Mouse (Mus musculus) stomach, embryonic 16.5 days (tissue): ENCODE measurements at regions not wholly inside any gene's neighbourhood (a gene's known extent, or its start where the extent isn't known, plus 50 kb on each side); places are given as distances from the start of the nearest gene placed in this dataset.

Experiments
- ATAC-seq: fragments of 200-750 bp; cut with Nextera tagmentation; 2 replicates; pipeline ENCODE4 v1.8.0; 2017; ENCODE audit warnings: moderate number of reproducible peaks, moderate TSS enrichment; ENCODE audit not compliant: insufficient read depth, low FRiP score
- H3K27ac ChIP-seq: fragments of 300-500 bp; sonication (generic); 2 replicates; pipeline ENCODE4 v1.5.1; 2014; ENCODE audit warnings: low read length
- H3K27me3 ChIP-seq: fragments of 300-500 bp; sonication (generic); 2 replicates; pipeline ENCODE4 v1.6.1; 2014; ENCODE audit warnings: low read length, control low read depth, mixed read lengths; ENCODE audit not compliant: control insufficient read depth, insufficient read depth
- H3K36me3 ChIP-seq: fragments of 300-500 bp; sonication (generic); 2 replicates; pipeline ENCODE4 v1.6.1; 2014; ENCODE audit warnings: low read length; ENCODE audit not compliant: control insufficient read depth, insufficient read depth
- H3K4me1 ChIP-seq: fragments of 300-500 bp; sonication (generic); 2 replicates; pipeline ENCODE4 v1.6.1; 2014; ENCODE audit warnings: low read length, control low read depth, mixed read lengths; ENCODE audit not compliant: control insufficient read depth, insufficient read depth
- H3K4me2 ChIP-seq: fragments of 300-500 bp; sonication (generic); 2 replicates; pipeline ENCODE4 v1.6.1; 2014; ENCODE audit warnings: low read depth, low read length, mixed read lengths
- H3K4me3 ChIP-seq: fragments of 300-500 bp; sonication (generic); replicated peaks from 2 replicates; pipeline ENCODE4 v1.5.1; 2014; ENCODE audit warnings: mild to moderate bottlenecking, low read length
- H3K9ac ChIP-seq: fragments of 300-500 bp; sonication (generic); 2 replicates; pipeline ENCODE4 v1.6.1; 2014; ENCODE audit warnings: low read length
- H3K9me3 ChIP-seq: fragments of 300-500 bp; sonication (generic); replicated peaks from 2 replicates; pipeline ENCODE4 v1.6.1; 2016; ENCODE audit warnings: low read length, control low read depth; ENCODE audit not compliant: control insufficient read depth
- WGBS: fragments of 180-500 bp; shearing (Covaris S2); extraction: QIAGEN DNeasy Blood & Tissue Kit; methylation state at CpG from one replicate; pipeline ENCODE4 v1.1.7; 2014; 5-methylcytosine and 5-hydroxymethylcytosine counted together

DNA sequence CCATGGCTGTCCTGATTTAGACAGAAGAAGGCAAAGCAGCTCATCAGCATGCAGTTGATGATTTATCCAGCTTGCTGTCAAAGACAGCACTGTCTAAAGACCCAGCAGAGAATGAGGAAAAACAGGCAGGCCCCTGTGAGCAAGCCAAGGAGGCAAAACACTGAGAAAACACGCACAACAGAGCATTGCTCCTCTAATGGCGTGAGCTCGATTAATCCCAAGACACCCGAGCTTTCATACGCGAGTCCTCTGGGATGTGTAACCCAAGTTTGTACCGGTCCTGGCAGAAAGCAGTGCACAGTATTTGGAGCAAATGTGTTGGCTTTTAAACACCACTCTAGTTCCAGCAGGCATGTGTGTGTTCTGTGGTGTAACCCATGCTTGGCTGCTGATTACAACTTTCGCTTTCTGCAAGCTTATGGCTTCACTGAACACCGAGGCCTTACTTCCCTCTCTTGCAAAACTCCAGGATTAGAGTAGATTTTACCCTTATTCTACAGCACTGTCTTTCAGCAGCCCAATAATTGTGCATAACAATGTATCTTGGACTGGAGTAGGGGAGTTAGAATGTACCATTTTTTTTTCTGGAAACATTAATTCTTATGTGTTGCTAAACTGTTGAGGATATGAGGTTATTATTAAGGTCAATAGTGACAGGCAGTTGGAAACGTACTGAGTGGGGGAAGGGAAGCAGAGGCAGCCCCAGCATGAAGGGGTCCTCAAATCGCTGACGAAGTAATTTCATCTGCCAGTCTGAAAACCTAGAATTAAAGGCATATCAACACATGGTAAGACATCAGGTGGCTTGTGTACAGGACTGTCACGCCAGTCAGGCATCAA lies 52.0 kb upstream of the Skap2 start:
- Histone ChIP-seq H3K9me3 (no peaks in the 10 kb centered on the region), H3K4me2 (peak overlapping the region; percentile 20; the same call in 1 of the 2 replicates), H3K4me3 (no peak overlapping the region; the same call in 1 of the 2 replicates), H3K27me3 (no peaks in the 10 kb centered on the region), H3K27ac (peak overlapping the region; percentile 65), H3K9ac (no peak overlapping the region), H3K4me1 (peaks cover 18% of the 10 kb centered on the region; the same call in 1 of the 2 replicates), H3K36me3 (no peaks in the 10 kb centered on the region)
- 45% methylated on average over 13 of the region's 13 CpGs for WGBS
- peak; percentile 80 for ATAC-seq
